Mouse (Mus musculus) thymus, postnatal 10 days (tissue): ENCODE data around the gene Clec2d.

Experiments used
- DNase-seq, 2 experiments: peaks; one replicate each; pipeline ENCODE4 v3.0.0; 2021; ENCODE audit warnings: low spot score in 2 of 2

Gene Clec2d

GRCm38 (mm10) chr6:129224090-129224489 lies 43.7 kb downstream of the Clec2d start:
- DNase-seq = no peak

- no peak for DNase-seq
These were observed 44.7 kb downstream of the Clec2d start for GRCm38 (mm10) chr6:129225078-129225477.

GRCm38 (mm10) chr6:129228935-129229773 lies 48.7 kb downstream of the Clec2d start:
- DNase-seq = no peak

- no peak for DNase-seq
These were observed 49.6 kb downstream of the Clec2d start for GRCm38 (mm10) chr6:129229774-129230578.

- no peak for DNase-seq
These were observed 51.8 kb downstream of the Clec2d start for GRCm38 (mm10) chr6:129232005-129232841.

GRCm38 (mm10) chr6:129232842-129233205 lies 52.4 kb downstream of the Clec2d start:
- peak; percentile 33 to 38 for DNase-seq

- no peak for DNase-seq
These were observed 53.0 kb downstream of the Clec2d start for GRCm38 (mm10) chr6:129233366-129233954.

- DNase-seq = no peak
These were observed 53.5 kb downstream of the Clec2d start for GRCm38 (mm10) chr6:129233955-129234369.

GRCm38 (mm10) chr6:129234456-129235360 lies 54.3 kb downstream of the Clec2d start:
- peak; percentile 61 to 65 for DNase-seq

- DNase-seq = no peak
These were observed 55.5 kb downstream of the Clec2d start for GRCm38 (mm10) chr6:129235855-129236461.
